Mouse (Mus musculus) c-Kit-positive CD71-negative TER-119-negative erythroid progenitor cells, embryonic 14.5 days (primary cell): Measurements from ENCODE around the gene Akt1s1.

ENCODE experiments used
- DNase-seq: peaks from one replicate; pipeline ENCODE4 v3.0.0-alpha.2; 2013; ENCODE audit warnings: low read depth

Gene Akt1s1

DNA sequence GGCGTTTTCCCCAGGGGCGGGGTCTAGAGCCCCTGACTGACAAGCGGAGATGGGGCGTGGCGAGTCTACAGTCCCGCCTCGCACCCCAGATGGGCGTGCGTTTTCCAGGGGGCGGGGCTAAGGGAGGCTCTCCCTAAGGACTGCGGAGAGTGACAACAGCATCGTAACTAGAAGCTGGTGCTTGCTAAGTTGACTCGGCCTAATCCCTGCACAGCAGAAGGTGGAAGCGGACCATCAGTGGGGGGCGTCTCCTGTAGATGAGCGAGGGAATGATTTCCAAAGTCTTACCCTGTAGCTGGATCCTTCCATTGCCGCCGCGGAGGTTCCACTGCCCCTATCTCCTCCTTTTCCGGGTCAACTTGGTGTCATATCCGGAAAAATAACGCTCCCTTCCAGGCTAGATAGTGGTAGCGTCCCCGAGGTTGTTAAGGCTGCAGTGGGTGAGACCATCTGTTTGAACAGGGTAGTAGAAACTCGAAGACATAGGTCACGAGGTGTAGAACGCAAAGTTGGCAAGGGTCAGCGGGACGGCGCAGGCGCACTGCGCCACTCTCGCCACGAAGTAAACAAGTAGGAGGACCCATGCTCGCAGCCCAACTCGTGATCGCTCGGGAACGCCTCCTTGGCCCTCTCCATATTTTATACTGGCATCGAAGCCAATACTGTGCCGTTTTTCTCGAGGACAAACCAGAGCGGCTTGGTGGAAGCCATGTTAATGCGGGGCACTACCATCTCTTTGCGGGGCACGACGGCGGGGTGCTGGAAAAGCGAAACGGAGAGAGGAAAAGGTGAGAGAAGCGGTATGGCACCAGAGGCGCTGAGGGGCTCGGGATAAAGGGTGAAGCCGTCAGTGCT, at the start of gene Akt1s1, which contains the start of gene Tbc1d17:
Gene Akt1s1 (plus strand): TSS at position 431 of the 855 bp plus-strand sequence.
Gene Tbc1d17 (minus strand): TSS at position 519 of the 855 bp plus-strand sequence.
- peak; percentile 93 for DNase-seq

DNA sequence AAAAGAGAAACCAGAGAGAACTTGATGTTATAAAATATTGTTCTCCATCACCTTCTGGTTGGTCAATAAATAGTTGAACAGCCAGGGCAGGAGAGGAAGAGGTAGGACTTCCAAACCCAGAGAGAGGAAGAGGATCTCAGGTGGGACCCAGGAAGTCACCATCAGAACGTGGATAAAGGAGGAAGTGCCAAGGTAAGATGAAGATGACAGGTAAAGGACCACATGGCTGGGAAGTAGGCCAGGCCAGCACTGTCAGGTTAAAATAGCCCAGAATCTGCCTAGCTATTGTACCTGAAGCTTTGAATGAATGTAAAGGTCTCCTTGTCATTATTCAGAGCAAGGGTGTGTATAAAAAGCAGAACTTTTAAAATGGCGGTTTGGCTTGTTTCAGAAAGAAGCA, 39.9 kb upstream of the Akt1s1 start:
- no peak for DNase-seq

DNA sequence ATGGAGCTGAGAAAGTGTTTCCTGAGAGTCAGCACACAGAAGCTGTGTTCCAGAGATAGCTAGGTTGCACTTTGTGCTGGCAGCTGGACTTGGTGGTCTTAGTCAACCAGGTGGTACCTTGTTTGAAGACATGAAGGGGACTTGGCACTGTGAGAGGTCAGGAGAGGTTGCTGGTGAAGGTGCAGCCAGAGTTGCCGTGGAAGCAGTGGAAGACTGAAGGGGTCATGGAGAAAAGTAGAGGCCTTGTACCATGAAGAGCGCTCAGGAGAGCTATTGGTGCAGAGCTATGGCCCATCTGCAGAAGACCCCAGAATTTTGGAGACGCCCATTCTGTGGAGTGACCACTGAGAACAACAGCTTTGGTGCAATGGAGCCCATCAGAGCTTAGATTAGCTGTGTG, 39.3 kb upstream of the Akt1s1 start:
- no peak for DNase-seq

DNA sequence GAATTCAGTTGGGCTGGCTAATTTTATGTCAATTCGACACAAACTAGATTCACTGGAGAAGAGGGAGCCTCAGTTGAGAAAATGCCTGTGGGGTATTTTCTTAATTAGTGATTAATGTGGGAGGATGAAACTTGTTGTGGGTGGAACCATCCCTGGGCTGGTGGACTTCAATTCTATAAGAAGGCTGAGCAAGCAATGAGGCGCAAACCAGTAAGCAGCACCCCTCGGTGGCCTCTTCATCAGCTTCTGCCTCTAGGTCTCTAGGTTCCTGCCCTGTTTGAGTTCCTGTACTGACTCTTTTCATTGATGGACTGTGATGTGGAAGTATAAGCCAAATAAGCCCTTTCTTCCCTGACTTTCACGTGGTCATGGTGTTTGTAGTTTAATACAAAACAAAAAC, 38.4 kb upstream of the Akt1s1 start:
- no peak for DNase-seq

DNA sequence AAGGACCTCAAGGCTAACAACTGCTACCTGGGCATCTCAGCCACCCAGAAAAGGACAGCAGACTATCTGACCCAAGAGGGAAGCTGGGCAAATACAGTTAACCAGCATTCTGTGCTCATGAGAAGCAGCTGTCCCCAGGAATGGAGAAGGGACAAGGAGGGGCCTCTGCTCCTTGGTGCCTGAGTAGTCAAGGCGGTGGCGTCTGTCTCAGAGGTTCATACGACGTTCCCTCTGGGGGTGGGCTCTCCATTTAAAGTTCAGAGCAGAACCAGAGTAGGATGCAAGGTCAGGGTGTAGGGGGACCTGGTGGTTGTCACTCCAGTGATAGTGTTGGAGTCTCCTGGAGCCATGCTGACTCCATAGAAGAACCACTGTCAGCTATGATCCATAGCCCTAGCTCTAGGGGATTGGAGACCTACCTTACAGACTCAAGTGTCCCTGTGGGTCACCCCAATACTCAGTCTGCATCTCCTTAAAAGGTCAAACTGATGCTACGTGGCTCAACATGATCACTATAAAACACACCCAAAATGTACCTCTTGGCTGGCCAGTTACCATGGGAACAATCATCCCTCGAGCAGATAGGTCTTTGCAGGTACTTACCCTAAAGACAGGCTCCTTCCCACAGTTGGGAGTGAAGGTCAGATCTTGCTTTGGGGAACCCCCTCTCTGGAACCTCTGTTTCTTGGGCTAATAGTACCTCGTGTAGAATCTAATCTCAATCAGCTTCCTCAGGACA, 37.8 kb upstream of the Akt1s1 start:
- DNase-seq: no peak

DNA sequence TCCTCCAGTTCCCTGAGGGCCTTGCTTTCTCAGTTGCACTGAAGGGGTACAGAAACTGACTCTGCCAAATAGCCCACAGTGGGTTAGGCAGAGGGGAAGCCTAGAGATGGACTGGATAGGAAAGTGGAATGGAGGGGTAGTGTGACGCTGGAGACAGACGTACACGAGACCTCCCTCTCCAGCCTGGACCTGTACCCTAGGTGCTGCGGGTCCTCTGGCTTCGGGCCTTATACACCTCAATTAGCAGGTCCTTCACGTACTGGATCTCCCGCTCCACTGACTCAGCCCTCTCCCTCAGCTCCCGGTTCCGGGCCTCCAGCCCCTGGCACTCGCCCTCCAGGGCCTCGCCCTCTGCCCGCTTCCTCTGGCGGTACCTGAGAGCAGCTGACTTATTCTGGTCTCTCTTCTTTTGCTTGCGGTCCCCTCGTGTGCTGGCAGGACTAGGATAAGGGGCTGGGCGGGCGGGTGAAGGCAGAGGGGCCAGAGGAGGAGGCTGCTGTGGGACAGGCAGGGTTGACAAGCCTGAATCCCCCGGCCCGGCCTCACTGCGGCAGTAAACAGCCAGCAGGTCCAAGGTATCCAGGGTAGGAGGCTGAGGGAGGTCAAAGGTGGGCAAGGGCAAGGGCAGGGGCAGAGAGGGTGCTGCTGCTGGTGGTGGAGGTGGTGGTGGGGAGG, 36.0 kb upstream of the Akt1s1 start:
- DNase-seq: no peak

DNA sequence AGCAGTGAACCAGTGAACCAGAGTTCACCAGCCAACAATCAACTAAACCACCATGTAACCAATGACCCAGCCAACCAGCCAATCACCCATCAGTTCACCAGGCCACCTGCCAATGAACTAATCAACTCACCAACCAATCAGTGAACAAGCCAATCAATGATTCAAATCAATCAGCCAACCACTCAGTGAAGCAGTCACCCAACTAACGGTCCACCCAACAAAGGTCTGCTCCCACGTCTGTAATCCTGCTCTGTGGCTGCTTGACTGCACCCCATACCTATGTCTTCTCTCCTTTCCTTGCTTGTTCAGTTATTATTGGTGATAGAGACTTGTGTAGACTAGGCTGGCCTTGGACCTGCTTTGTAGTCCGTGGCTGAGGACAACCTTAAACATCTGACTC, 34.8 kb upstream of the Akt1s1 start:
- DNase-seq: no peak

DNA sequence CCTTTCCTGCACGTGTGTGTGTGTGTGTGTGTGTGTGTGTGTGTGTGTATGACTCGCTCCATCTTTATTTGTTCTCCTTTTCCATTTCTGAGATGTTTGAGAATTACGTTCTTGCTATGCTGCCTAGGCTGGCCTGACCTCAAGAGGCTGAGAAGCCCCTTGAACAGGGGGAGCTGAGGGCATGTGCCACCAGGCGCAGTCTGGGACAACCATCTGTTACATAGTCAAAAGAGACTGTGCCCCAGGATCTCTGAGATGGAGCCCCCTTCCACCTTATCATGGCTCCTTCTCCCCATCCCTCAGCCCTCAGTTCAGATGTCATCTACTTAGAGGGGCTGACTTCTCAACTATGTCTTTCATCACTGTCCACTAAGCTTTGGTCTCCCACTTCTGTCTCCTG, 34.4 kb upstream of the Akt1s1 start:
- no peak for DNase-seq

DNA sequence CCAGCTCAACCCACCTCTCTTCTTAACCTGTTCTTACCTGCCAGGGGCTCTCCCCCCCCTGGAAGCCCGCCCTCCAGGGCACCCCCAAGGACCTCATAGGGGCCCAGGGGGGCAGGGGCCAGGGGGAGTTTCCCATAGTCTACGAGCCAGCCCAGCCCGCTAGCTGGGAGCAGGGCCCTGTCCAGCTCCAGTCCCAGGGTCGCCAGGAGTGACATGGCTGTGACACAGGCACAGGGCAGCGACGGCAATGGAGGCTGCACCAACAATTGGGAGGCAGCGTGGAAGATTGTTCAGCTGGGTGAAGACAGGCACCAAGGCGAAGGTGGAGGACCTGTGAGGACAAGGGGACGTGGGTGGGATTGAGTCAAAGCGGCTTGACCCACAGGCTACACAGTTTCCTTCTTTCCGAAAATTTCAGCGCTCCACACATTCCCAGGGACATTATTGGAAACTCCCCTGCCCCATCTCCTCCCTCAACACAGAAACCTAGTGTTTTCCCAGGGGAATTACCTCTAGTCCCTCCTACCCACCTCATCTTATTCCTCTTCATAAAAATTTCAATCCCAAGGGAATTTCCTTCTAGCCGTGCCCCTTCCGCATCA, 33.7 kb upstream of the Akt1s1 start:
- no peak for DNase-seq

DNA sequence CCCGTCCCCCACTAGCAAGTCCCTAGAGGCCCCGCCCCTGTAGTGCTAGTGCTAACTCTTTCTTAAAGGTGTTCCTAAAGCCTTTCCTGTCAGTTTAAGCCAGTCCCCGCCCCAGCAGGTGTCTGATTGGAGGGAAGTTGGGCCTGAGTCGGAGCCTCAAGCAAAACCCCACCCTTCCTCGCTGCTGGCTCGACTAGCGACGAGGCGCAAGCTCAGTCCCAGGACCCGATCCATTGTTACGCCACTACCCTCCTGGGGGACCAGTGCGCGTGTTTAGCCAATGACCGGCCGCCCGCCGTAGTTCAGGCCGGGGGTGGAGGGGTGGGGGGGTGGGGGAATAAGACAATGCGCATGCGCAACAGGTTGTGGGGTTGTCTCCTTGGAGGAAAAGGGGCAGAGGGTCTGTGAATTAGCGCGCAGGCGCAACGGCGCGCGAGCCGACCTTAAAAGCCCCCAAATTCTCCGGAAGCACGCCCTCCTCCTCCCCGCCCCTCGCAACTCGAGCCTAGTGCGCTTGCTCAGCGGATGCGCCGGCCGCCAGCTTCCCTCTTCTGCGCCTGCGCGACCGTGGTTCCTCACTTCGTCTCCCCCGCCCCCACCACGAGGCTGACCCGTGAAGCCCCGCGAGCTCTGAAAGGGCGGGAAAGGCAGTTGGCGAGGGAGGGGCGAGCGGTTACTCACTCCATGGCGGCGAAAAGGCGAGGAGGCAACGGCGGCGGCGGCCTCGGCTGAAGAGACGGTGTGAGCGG, 32.9 kb upstream of the Akt1s1 start, which contains the start of the genes Nup62 and Il4i1:
Gene Nup62 (plus strand): TSS at position 368 of the 749 bp plus-strand sequence.
Gene Il4i1 (plus strand): TSS at position 667 of the 749 bp plus-strand sequence.
- peak; percentile 98 for DNase-seq

DNA sequence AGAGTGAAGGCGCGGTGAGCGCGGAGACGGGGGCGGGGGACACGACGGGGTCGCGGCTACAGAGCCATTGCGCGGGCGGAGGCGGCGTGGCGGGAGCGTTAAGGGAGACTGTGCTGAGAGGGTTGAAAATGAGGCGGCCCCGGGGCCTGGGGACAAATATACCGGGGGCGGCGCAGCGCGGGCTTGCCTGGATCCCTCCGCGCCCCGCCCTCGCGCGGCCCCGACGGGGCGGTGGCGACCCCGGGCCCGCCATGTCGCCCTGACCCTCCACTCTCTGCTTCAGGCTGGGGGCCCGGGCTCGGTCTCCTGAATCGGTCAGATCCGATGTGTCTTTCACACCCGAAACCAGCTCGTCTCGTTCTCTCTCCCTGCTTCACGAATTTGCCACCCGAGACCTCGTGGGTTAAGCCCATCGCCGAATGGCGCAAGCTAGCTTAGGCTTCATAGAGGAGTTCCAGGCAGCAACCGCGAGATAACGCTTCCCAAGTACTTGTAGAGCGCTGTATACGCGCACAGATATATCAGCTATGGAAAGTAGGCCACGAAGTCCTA, 32.2 kb upstream of the Akt1s1 start, which contains the start of gene Atf5:
Gene Atf5 (minus strand): TSS at position 189 of the 552 bp plus-strand sequence.
- no peak for DNase-seq

DNA sequence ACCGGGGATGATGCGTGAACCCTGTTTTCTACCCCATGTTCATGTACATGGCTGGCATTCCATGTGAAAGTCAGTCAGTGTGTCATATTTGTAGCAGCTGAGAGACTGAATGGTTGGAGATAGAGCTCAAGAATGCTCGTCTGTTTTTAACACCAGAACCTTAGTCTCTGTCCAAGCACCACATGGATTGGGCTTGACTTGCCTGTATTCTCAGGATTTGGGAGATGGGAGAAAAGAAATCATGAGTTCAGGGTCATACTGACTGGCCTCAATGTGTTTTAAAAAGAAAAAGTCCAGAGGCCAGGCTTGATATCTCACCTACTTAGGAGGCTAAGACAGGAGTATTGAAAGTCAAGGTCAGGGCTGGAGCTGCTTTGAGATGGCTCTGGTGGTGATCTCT, 31.4 kb upstream of the Akt1s1 start:
- DNase-seq: no peak

DNA sequence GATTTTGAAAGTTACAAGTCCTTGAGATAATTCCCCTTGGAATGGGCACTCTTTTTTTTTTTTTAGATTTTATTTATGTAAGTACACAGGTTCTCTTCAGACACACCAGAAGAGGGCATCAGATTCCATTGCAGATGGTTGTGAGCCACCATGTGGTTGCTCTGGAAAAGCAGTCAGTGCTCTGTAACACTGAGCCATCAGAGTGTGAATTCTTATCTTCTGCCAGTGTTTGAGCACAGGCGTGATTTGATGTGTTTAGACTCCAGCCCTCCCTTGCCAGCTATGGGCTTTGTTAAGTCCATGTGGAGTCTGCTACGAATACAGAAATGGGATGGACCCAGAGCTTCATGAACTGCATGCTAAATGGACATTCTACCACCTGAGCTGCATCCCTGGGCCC, 30.6 kb upstream of the Akt1s1 start:
- DNase-seq: no peak

DNA sequence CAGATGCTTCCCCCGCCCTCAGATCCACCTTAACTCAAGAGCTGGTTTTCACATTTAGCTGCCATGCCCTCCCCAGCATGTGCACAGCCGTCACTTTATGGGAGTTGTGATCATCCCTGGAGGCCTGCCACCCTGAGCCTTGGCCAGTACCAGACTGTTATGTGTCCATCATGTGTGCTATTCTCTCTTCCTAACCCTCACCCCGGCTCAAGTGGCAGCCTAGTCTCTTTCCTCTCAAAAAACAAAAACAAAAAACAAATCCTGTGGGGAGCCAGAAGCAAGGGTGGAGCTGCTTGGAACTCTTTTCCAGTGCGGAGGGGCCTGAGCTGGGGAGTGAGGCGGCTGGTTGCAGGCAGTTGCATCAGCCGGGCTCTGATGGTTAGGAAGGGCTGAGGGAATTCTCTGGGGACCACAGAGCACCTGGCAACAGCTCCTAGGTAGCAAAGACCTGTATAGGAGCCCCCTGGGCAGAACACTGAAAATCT, 30.0 kb upstream of the Akt1s1 start:
- no peak for DNase-seq

DNA sequence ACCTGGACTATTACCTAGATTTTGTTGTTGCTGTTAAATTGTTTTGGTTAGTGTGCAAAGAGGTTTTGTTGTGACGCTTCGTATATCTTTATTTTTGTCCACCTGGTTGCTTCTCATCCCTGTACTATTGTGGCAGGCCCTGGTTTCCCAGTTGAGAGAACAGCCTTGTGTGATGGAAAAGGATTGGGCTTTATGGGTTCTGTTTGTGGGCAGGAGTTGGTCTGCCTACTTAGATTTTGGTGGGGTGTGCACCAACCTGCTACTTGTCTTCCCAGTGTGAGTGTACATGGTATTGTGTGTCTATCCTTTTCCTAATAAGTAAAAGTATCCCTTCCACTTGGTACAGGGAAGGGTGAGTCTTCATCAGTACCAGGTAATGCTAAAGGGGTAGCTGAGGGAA, 29.4 kb upstream of the Akt1s1 start:
- DNase-seq: no peak

DNA sequence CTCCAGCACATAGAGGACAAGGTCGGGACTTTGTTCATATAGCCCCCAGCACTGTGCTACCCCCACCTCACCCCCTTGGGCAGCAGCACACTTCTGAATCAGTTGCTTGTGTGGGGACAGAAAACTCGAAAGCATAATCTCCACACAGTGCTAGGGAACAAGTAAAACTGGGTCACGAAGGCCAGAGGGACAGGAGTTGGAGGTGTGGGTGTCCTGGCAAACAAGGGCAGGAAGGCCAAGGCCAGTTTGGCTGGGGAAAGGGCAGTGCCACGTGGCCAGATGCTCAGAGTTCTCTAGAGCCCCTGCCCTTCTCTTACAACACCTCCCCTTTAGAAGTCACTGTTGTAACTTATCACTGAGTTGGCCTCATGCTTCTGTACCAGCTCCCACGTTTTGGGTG, 28.9 kb upstream of the Akt1s1 start:
- no peak for DNase-seq

DNA sequence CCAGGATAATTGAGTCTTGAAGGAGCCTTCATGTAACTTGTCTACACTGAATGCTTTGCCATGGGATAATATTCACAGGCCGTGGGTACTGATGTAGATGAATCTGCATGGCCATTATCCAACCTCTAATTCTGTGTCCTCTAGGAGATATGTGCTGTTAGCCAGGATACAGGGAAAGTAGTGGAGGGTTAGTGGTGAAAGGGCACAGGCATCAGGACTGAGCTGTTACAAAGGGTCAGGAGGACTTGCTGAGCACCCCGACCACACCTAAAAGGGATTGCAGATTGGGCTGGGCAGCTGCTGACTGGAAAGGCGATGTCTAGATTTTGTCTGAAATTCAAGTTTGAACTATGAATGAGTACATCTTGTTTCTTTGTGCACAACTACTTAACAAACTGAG, 28.3 kb upstream of the Akt1s1 start:
- DNase-seq: no peak

DNA sequence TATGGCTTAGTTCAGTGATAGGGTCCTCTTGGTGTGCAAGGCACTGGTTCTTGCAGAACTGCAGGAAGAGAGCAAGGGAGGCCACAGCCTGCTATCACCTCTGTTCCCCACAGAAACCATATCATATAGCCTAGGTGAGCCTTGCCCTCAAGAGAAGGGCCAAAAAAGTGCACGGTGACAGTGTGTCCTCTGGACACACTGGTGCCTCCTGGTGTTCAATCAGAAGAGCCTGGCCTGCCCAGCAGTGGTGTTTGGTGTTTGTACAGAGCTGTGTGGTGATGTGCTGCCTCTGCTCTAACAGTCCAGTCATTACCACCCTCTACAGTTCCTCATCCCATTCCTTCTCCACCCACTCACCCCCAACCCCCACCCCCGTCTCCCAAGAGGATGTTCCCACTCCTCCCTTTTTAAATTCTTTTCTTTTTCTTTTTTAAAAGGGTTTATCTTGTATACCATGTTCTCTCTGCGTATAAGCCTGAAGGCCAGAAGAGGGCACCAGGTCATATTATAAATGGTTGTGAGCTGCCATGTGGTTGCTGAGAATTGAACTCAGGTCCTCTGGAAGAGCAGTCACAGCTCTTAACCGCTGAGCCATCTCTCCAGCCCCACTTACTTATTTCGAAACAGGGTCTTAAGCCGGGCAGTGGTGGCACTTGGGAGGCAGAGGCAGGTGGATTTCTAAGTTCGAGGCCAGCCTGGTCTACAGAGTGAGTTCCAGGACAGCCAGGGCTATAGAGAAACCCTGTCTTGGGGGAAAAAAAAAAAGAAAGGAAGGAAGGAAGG, 26.9 kb upstream of the Akt1s1 start:
- no peak for DNase-seq

DNA sequence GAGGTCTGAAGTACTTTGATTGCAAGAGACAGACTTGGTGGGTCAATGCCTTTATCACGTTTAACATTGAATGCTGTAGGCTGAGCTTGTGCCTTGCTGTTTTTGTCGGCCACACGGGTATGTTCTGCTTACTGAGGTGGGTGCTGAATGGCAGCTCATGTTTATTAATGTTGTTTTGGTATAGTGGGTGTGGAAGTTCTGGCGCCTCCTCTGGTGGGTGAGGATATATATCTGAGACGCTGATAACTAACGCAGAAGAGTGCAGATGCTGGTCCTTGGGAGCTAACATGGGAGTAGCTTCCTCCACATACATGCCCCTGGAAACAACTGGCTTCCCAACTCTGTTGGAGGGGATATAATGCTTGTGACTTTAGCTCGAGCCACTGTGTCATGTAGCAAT, 25.4 kb upstream of the Akt1s1 start:
- no peak for DNase-seq

DNA sequence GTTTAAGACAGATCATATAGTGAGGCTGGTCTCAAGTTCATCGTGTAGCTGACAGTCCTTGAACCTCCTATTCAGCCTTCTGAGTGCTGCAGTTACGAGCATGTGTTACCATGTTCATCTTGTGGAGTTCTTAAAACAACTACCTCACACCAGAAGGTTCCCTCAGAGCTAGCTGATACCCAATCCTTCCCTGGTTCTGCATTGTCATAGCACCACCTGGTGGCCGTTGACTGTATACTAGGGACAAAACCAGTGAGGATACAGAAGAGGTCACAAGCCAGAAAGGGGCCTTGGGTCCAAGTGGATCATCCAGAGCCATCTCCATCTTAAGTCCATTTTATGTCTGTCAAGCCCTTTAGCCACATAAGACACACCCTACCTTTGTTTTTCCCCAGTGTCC, 23.9 kb upstream of the Akt1s1 start:
- DNase-seq: peak; percentile 78
